Mouse (Mus musculus) urinary bladder, adult 2 months (tissue): ENCODE measurements at regions not wholly inside any gene's neighbourhood (a gene's known extent, or its start where the extent isn't known, plus 50 kb on each side); places are given as distances from the start of the nearest gene placed in this dataset.

Source experiments
- DNase-seq: peaks from one replicate; pipeline ENCODE4 v3.0.0; 2022; ENCODE audit warnings: low spot score

GRCm38 (mm10) chr14:76674949-76675348 is 118.3 kb upstream of the Serp2 start:
- DNase-seq: no peak

DNA sequence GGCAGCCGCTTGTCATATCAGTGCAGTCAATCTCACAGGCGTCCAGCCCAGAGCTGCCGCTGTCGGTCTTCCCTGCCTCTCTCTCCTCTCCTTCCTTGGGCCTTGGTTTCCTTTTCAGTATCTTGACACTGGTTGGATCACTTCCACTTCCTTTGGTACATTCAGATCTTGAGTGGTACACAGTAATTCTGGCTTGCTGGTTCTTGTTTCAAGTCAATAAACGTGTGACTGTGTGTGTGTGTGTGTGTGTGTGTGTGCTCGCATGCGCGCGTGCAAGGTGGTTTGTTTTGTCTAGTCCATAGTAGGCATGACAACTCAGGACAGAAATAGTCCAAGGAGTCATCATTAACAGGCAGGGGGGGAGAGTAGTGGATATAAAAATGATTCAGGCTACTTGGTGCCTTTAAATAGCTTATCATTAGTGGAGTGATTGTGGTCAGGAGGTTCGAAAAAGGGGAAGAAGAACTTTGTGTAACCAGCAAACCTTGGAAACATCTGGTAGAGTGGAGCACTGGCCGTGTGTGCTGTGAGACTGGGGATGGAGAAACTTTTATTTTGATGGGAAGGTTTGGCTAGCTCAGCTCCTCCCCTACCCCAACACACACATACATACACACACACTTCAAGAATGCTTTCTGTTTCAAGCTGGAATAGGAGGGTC is 117.1 kb upstream of the Serp2 start:
- DNase-seq: no peak

- no peak for DNase-seq
These were observed 116.2 kb upstream of the Serp2 start for GRCm38 (mm10) chr14:76672899-76673298.

GRCm38 (mm10) chr14:76672442-76672841 is 115.8 kb upstream of the Serp2 start:
- DNase-seq: no peak

- no peak for DNase-seq
These were observed 114.3 kb upstream of the Serp2 start for GRCm38 (mm10) chr14:76671023-76671422.

DNA sequence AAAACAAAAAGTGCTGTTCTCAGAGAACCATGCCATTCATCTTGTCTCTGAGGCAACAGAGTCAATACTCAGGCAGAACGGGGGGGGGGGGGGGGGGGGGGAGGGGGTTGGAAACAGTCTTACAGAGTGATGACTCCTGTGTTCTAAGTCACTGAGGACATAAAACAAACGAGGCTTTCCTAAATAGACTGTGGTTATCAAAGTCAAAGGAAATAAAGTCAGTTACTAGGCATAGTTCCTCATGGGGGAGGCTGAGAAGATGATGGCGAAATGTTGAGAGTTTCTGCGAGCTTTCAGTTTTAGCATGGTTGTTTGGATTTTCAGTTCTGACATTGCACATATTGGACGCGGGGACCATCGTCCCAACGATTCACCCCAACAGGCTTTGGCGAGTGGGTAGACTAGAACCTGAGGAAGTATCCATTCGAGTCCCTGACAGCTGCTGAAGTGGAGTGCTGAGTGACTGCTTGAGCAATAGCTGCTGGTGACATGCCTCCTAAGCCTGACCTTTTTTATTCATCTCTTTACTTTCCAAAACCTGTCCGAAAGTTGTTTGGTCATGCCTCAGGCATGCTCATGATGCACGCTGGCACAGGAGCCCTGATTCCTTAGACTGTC is 109.2 kb upstream of the Serp2 start:
- DNase-seq: no peak

DNA sequence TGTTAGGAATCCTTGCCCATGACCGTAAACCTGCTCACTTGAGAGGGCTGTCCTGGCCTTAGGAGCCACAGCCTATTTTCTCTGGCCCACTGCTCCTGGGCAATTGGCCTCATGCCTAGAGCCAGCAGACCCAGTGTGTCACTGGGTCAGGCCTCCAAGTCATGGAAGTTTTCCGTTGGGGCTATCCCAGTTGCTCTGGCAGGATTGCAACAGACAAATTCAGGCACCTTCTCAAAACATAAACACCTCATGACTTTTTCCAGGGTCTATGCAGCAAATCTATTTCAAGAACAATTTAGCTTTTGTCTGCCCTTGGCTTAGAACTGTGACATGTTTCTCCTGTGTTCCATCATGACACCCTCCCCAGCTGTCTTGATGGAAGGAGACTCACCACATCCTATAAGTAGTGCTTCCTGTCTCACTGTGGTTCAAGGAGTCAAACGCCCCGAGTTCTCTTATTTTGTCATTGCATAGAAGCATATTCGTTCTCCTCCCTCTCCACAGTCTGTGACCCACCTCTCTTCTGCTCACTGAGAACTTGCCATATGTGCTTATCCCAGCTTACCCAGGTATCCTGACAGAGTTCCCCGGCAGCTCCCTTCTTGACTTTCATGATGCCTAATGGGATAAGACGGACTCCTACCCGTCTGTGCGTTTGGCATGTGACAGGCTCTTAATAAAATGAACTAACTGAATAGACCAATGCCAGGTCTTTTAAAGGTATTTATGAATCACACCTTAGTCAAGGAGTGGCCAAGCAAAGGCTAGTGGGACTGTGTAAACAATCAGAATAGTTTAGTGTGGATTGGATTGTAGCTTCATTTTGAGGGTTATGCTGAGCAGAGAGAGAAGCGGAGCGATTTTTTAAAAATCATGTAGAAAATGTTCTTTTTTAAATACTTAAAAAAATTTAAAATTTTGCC is 108.2 kb upstream of the Serp2 start:
- DNase-seq: no peak

- no peak for DNase-seq
These were observed 107.1 kb upstream of the Serp2 start for GRCm38 (mm10) chr14:76663816-76664215.

DNA sequence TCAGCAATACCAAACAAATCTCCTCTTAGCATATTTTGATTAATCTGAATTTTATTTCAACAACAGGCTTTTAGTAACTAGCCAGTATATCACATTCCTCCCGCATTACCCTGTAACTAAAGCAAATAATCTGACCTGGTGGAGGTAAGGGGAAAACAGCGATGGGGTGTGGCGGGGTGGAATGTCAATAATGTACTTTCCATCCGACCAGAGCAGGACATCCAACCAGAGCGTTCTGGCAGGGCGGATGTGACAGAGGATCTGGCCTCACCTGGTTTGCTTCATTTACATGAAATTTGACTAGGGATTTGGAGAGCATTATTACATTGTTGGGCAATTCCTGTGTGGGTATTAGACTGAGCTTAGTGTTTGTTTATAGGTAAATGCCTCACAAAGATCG is 106.2 kb upstream of the Serp2 start:
- no peak for DNase-seq

DNA sequence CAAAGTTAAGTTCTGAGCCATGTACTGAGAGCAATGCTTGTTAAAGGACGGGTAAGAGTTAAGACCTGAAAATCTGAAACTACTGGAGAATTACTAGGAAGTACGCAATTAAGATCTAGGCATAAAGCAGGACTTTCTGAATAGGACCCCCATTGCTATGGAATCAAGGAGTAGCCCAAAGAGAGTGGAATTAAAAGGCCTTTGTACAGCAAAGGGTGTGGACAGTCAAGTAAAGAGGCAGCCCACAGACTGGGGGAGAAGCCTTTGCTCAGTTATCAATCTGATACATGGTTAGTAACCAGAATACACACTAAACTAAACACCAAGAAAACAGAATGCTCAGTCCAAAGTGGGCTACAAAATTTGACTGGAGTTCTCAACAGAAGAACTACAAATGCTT is 104.2 kb upstream of the Serp2 start:
- no peak for DNase-seq

DNA sequence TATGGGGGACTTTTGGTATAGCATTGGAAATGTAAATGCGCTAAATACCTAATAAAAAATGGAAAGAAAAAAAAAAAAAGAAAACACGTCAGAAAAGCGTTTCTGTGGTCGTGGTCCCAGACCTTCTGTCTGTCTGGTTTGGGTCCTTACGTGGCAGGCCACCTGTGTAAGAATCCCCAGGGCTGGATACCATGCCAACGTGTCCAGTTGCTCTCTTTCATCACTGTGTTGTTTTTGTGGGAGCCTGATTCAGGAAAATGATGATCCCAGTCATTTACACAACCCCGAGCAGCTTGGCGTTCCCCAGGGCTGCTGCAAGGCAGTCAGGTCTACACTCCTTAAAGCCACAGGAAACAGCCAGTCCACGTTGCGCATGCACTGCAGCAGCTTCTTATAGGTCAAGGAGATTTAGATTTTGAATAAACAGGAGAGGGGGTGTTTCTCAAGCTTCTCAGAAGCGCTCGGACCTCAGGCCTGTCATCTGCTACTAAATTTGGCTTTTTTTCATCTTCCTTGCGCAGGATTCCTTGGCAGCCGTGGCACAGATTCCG is 102.3 kb upstream of the Serp2 start:
- DNase-seq: no peak

GRCm38 (mm10) chr14:76657784-76658610 is 101.3 kb upstream of the Serp2 start:
- DNase-seq: no peak

- DNase-seq: no peak
These were observed 100.7 kb upstream of the Serp2 start for GRCm38 (mm10) chr14:76657375-76657774.

DNA sequence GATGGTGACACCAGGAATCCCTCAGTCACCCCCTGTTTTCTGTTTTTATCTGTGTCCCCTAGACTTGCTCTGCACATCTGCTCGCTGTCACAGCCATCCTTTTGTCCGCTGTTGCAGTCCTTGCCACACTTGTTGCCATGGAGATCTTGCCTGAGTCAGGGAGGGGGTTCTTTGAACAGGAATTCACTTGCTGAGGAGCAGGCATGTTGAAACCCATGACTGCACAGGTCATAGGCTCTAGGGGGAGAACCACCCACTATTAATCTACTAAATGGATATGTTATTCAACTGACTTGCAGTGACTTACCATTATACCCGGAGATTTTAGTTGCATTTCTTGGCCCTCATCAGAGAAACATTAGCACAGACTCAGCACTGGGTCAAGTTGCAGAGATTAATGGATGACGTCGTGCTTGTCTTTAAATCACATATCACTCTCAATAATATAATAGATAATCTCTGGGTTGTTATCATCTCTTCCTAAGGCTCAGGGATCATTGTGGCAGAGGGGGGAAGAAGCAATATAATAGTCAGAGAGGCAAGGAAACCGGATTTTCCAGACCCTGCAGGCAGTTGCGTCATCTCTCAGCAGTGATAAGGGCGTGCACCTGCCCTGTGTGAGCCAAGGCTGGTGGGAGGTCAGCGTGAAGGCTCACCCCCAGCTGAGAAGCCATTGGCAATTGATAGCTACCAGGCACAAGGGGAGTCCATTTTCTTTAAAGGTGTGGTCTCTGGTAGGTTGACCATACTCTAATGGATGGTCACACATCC is 95.9 kb upstream of the Serp2 start:
- DNase-seq: no peak

DNA sequence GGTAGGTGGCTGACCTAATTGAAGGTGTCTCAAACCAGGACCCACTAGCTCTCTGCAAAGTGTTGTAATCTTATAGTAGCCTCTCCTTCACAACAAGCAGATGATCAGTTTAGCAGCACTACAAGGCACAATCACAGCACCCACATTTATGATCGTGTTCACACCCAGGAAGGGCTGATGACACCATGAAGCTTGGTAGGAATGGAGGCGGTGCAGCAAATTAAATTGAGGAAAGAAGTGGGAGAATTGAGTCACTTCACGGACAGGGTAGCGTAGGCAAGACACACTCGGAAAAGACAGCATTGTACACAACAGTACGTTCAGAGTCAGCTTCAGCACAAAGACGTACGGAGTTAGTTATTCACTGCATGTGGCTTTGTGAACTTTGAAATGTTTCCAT is 94.4 kb upstream of the Serp2 start:
- DNase-seq: no peak

DNA sequence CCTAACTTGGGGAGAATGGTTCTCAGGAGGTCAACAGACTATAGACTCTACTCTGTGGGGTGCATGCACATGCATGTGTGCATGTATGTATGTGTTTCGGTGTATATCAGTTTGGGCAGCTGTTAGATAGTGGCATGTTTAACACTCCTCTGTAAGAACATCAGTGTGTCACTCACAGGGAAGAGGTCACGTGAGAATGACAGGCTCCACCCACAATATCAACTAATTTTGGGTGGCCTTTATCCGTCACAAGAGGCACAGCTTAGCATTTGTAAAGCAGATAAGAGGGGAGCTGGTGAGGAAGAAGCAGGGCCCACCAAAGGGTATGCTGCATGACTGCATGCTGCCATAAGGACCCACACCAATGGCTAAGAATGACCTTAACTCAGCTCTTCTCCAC is 93.2 kb upstream of the Serp2 start:
- no peak for DNase-seq

GRCm38 (mm10) chr14:76644716-76645115 is 88.0 kb upstream of the Serp2 start:
- DNase-seq: no peak

DNA sequence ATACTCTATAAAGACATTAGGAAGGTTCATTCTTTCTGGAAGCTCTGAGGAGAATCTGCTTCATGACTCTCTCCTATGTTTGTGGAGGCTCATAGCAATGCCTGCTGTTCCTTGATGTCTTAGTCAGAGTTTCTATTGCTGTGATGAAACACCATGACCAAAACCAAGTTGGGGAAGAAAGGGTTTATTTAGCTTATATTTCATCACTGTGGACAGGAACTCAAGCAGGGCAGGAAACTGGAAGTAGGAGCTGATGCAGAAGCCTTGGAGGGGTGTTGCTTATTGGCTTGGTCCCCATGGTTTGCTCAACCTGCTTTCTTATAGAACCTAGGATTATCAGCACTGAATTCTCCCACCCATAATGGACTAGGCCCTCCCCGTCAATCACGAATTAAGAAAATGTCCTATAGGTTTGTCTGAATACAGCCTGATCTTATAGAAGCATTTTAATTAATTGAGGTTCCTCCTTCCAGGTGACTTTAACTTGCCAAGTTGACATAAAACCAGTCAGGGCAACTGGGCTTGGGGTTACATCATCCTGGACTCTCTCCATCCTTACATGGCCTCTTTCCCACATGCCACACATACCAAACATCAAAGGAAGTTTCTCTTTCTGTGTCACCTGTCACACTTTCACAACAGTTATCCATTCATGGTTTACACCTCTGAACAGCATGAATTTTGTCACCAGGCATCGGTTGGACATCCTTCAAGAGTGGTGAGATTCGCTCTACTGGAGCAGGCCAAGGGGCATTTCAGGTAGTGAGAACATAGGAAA is 85.3 kb upstream of the Serp2 start:
- DNase-seq: no peak

DNA sequence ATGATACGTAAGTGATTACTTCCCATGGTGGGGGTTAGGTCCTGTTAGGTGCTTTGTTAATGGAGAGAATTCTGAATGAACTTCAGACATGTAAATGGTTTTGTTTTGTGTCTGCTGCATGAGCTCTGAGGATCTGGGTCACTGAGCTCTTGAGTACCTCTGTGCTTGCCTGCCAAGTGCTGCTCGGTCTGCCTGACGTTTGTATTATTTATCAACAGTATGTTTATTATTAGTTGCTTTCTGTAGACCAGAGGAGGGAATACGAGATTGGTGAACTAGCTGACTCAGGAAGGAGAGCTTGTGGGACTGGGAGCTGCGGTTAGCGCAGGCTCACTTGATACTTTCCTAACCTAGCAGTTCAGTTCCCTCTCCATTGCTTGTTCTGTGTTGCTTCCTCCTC is 76.5 kb upstream of the Serp2 start:
- no peak for DNase-seq

DNA sequence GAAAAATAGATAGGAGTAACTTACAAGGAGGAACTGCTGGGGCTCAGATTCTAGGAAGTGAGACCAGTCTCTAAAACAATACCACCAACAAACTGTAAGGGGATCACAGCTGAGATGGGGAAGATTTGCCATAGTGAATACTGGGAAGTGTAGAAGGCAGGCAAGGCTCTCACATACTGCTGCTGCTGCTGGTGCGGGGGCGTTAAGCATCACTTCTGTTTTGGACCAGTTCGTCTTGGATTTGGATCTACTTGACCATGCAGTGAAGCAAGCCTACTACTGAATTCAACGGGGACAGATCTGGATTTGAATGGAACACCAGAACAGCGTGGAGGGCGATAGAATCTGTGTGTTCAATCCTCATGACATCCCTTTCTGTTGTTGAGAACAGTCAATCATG is 76.1 kb upstream of the Serp2 start:
- no peak for DNase-seq
